Comparison of ENCODE assay signal across 8 mouse cellular contexts in the genomic region with DNA sequence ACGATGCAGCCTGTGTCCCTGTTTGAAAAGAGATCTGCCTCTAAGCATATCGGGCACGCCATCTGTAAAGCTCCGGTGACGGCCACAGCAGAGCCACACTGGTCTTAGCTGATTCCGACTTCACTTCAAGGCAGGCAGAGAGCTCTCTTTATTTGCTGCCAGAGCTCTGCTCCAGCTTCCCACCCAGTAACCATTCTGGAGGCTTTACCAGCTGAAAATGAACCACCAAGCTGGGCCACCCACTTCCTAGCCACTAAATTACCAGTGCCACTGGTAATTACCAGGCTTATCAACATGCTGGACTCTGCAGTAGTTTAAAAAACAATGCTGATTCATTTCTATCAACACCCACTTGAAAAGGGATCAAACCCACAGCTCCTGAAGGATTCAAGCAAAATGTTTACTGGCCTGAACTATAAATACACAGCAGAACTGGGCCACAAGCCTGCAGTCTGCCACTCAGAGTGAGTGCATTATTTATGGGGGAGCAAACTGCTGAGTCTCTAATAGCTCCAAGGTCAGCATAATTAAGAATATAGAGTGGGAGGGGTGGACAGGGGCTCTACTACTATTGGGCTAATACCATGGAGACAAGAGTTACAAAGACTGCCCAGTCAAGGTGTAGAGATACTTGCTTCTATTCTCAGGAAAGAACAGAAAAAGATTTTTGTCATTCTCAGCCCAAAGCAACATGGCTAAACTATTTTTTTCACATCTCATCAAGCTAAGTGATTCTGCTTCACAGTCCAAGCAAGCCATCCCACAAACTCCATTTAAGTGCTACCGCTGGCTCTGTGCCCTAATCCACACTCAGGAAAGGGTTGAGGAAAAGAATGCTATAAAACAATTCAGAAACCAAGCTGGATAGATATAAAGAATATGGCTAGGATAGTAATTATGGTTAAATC.
DNase-seq lines count a peak whose midpoint lies in the region; ATAC-seq lines count a peak whose summit lies in the region.

No protein-coding gene starts in this region.

- no peak overlapping the region for H3K4me3 ChIP-seq in kidney, embryonic 15.5 days (replicated peaks)
- H3K4me3 ChIP-seq in embryonic facial prominence, embryonic 14.5 days (ENCODE audit: low read depth, low read length), result no peak overlapping the region
- H3K4me3 ChIP-seq in hindbrain, embryonic 14.5 days (replicated peaks; ENCODE audit: low read length), result no peak overlapping the region
- no peak overlapping the region for H3K4me3 ChIP-seq in midbrain, embryonic 16.5 days (ENCODE audit: low read depth, low read length)

- peaks cover 17% of the 10 kb centered on the region for H3K4me1 ChIP-seq in kidney, embryonic 15.5 days
- H3K4me1 ChIP-seq in embryonic facial prominence, embryonic 14.5 days (ENCODE audit: control insufficient read depth, insufficient read depth, low read length), result peaks cover 9% of the 10 kb centered on the region; the same call in 1 of the 2 replicates
- H3K4me1 ChIP-seq in hindbrain, embryonic 14.5 days (replicated peaks; ENCODE audit: control insufficient read depth, insufficient read depth, low read length), result no peaks in the 10 kb centered on the region
- no peaks in the 10 kb centered on the region; the same call in 1 of the 2 replicates for H3K4me1 ChIP-seq in midbrain, embryonic 16.5 days (ENCODE audit: control insufficient read depth, insufficient read depth, low read length)

- H3K27me3 ChIP-seq in kidney, embryonic 15.5 days, result no peaks in the 10 kb centered on the region
- H3K27me3 ChIP-seq in embryonic facial prominence, embryonic 14.5 days (replicated peaks; ENCODE audit: control insufficient read depth, insufficient read depth, low read length), result no peaks in the 10 kb centered on the region
- H3K27me3 ChIP-seq in hindbrain, embryonic 14.5 days (ENCODE audit: control insufficient read depth, insufficient read depth, low read length), result no peaks in the 10 kb centered on the region; the same call in 1 of the 2 replicates
- H3K27me3 ChIP-seq in midbrain, embryonic 16.5 days (ENCODE audit: control insufficient read depth, insufficient read depth, low read depth, low read length), result no peaks in the 10 kb centered on the region

- H3K27ac ChIP-seq in kidney, embryonic 15.5 days, result 0 out of 2 replicates have a peak overlapping the region, but pooled peaks have one; percentile 42
- no peak overlapping the region for H3K27ac ChIP-seq in embryonic facial prominence, embryonic 14.5 days (replicated peaks; ENCODE audit: low read depth, low read length)
- H3K27ac ChIP-seq in hindbrain, embryonic 14.5 days, result peak overlapping the region; percentile 69; the same call in 1 of the 2 replicates
- H3K27ac ChIP-seq in midbrain, embryonic 16.5 days (ENCODE audit: low read length), result 0 out of 2 replicates have a peak overlapping the region, but pooled peaks have one; percentile 12

- peaks cover 24% of the 10 kb centered on the region for H3K36me3 ChIP-seq in kidney, embryonic 15.5 days
- peaks cover 6% of the 10 kb centered on the region; the same call in 1 of the 2 replicates for H3K36me3 ChIP-seq in embryonic facial prominence, embryonic 14.5 days (ENCODE audit: control insufficient read depth, insufficient read depth, low read length)
- peaks cover 21% of the 10 kb centered on the region for H3K36me3 ChIP-seq in hindbrain, embryonic 14.5 days (replicated peaks; ENCODE audit: control insufficient read depth, insufficient read depth)
- no peaks in the 10 kb centered on the region for H3K36me3 ChIP-seq in midbrain, embryonic 16.5 days (ENCODE audit: control insufficient read depth, insufficient read depth, low read length)

- H3K9me3 ChIP-seq in kidney, embryonic 15.5 days (replicated peaks), result no peaks in the 10 kb centered on the region
- no peaks in the 10 kb centered on the region for H3K9me3 ChIP-seq in embryonic facial prominence, embryonic 14.5 days (ENCODE audit: control insufficient read depth, low read length)
- no peaks in the 10 kb centered on the region for H3K9me3 ChIP-seq in hindbrain, embryonic 14.5 days (ENCODE audit: control insufficient read depth, low read length)
- no peaks in the 10 kb centered on the region for H3K9me3 ChIP-seq in midbrain, embryonic 16.5 days (replicated peaks; ENCODE audit: control insufficient read depth, low read length, poor library complexity, severe bottlenecking)

- ATAC-seq in kidney, embryonic 15.5 days (replicated peaks; ENCODE audit: low FRiP score), result no peak; the same call in 1 of the 2 replicates
- ATAC-seq in embryonic facial prominence, embryonic 14.5 days (ENCODE audit: low read depth), result no peak
- peak; percentile 43; the same call in 1 of the 2 replicates for ATAC-seq in hindbrain, embryonic 14.5 days (ENCODE audit: low FRiP score)
- no peak; the same call in 1 of the 2 replicates for ATAC-seq in midbrain, embryonic 16.5 days

- no peak overlapping the region for H3K4me2 ChIP-seq in kidney, embryonic 15.5 days
- no peak overlapping the region for H3K4me2 ChIP-seq in embryonic facial prominence, embryonic 14.5 days (ENCODE audit: low read depth, low read length)
- no peak overlapping the region for H3K4me2 ChIP-seq in hindbrain, embryonic 14.5 days (replicated peaks)
- H3K4me2 ChIP-seq in midbrain, embryonic 16.5 days (ENCODE audit: low read length), result no peak overlapping the region

- no peak overlapping the region for H3K9ac ChIP-seq in kidney, embryonic 15.5 days
- no peak overlapping the region for H3K9ac ChIP-seq in embryonic facial prominence, embryonic 14.5 days (ENCODE audit: low read depth, low read length)
- H3K9ac ChIP-seq in hindbrain, embryonic 14.5 days, result no peak overlapping the region
- H3K9ac ChIP-seq in midbrain, embryonic 16.5 days (ENCODE audit: low read depth, low read length), result no peak overlapping the region

- 72% methylated on average over 7 of the region's 7 CpGs for WGBS in kidney, embryonic 15.5 days
- 74% methylated on average over 7 of the region's 7 CpGs for WGBS in embryonic facial prominence, embryonic 14.5 days
- 75% methylated on average over 7 of the region's 7 CpGs for WGBS in hindbrain, embryonic 14.5 days
- WGBS in midbrain, embryonic 16.5 days, result 60% methylated on average over 7 of the region's 7 CpGs

- DNase-seq in kidney, adult 11 months, result no peak
- peak; percentile 44 for DNase-seq in embryonic facial prominence, embryonic 14.5 days (ENCODE audit: low spot score)
- DNase-seq in hindbrain, embryonic 14.5 days (ENCODE audit: low spot score), result no peak
- DNase-seq in cerebellum, postnatal 10 days, result no peak
- DNase-seq in spleen, adult 12 weeks (ENCODE audit: low spot score), result no peak
- DNase-seq in urinary bladder, adult 2 months (ENCODE audit: low spot score), result no peak
